Mouse (Mus musculus) embryonic facial prominence, embryonic 11.5 days (tissue): ENCODE results near the gene Cphx3. TPM values are rescaled to one million over a fixed set of nuclear protein-coding genes. Genes with fewer than 3 reads are reported as not detected.
A peak's percentile ranks its signal among the peaks of the same experiment; 100 is the strongest.
"Not testable (repeated sequence)": the region's sequence is repeated elsewhere in the genome, so short reads cannot be mapped to it uniquely, and the experiment has no call there.

Experiments
- ATAC-seq: fragments of 200-750 bp; cut with Nextera tagmentation; replicated peaks from 2 replicates; pipeline ENCODE4 v1.8.0; 2017; ENCODE audit warnings: low read depth; ENCODE audit not compliant: insufficient number of reproducible peaks, low FRiP score, low TSS enrichment
- DNase-seq: peaks from one replicate; pipeline ENCODE4 v3.0.0-alpha.2; 2015; ENCODE audit warnings: low spot score
- H3K27ac ChIP-seq: fragments of 300-500 bp; sonication (generic); replicated peaks from 2 replicates; pipeline ENCODE4 v1.5.1; 2014; ENCODE audit warnings: mild to moderate bottlenecking, low read depth, low read length, control low read depth
- H3K27me3 ChIP-seq: fragments of 300-500 bp; sonication (generic); 2 replicates; pipeline ENCODE4 v1.6.1; 2014; ENCODE audit warnings: mild to moderate bottlenecking, low read length, moderate library complexity, mixed read lengths; ENCODE audit not compliant: control insufficient read depth, insufficient read depth
- H3K36me3 ChIP-seq: fragments of 300-500 bp; sonication (generic); replicated peaks from 2 replicates; pipeline ENCODE4 v1.6.1; 2014; ENCODE audit warnings: low read depth, mild to moderate bottlenecking, low read length, moderate library complexity, mixed read lengths; ENCODE audit not compliant: control insufficient read depth, insufficient read depth
- H3K4me1 ChIP-seq: fragments of 300-500 bp; sonication (generic); 2 replicates; pipeline ENCODE4 v1.6.1; 2014; ENCODE audit warnings: low read length, mixed read lengths; ENCODE audit not compliant: control insufficient read depth, insufficient read depth
- H3K4me2 ChIP-seq: fragments of 300-500 bp; sonication (generic); 2 replicates; pipeline ENCODE4 v1.6.1; 2014; ENCODE audit warnings: low read depth, mild to moderate bottlenecking, control low read depth, low read length, moderate library complexity
- H3K4me3 ChIP-seq: fragments of 300-500 bp; sonication (generic); 2 replicates; pipeline ENCODE4 v1.5.1; 2014; ENCODE audit warnings: low read depth, low read length, control low read depth
- H3K9ac ChIP-seq: fragments of 300-500 bp; sonication (generic); replicated peaks from 2 replicates; pipeline ENCODE4 v1.6.1; 2014; ENCODE audit warnings: mild to moderate bottlenecking, control low read depth, low read length
- H3K9me3 ChIP-seq: fragments of 300-500 bp; sonication (generic); replicated peaks from 2 replicates; pipeline ENCODE4 v1.6.1; 2016; ENCODE audit warnings: mild to moderate bottlenecking, low read length, inconsistent platforms, mixed read lengths; ENCODE audit not compliant: control insufficient read depth
- WGBS: fragments of 180-500 bp; shearing (Covaris S2); extraction: QIAGEN DNeasy Blood & Tissue Kit; methylation state at CpG from one replicate; pipeline ENCODE4 v1.1.7; 2014; 5-methylcytosine and 5-hydroxymethylcytosine counted together
- polyA plus RNA-seq: library from polyadenylated mRNA; unstranded; fragments of >200 nt; fragmentation: Nextera tagmentation; extraction: Ambion mirVana; gene quantifications from 2 replicates; pipeline ENCODE4 v1.2.1, GENCODE M21; 2014

Gene Cphx3
- polyA plus RNA-seq, 1 experiment from 2014 or later, result not detected

DNA sequence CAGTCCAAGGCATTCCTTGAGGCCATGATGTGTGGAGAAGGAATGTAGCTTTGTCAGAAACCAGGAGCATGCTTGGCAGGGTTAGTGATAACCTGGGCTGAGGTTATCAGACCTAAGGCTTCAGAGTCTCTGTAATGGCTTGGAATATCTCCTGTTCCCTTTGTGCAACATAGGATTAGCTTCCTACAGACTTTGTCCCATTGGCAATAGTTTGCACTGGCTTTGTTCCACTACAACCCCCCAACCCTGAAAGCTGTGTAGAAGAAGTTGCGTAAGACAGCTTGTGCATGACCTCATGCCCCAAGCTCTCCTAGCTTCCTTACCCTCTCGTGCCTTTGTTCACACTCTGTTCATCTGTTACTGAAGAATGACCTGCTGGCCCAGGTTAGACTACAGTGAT lies 155.1 kb downstream of the Cphx3 start:
- no CpG with 5 or more reads among the region's 2 CpGs for WGBS
- not testable (repeated sequence) for H3K4me3 ChIP-seq, ATAC-seq, H3K36me3 ChIP-seq, H3K4me2 ChIP-seq, H3K27me3 ChIP-seq, H3K9me3 ChIP-seq, DNase-seq, H3K4me1 ChIP-seq, H3K27ac ChIP-seq, H3K9ac ChIP-seq

DNA sequence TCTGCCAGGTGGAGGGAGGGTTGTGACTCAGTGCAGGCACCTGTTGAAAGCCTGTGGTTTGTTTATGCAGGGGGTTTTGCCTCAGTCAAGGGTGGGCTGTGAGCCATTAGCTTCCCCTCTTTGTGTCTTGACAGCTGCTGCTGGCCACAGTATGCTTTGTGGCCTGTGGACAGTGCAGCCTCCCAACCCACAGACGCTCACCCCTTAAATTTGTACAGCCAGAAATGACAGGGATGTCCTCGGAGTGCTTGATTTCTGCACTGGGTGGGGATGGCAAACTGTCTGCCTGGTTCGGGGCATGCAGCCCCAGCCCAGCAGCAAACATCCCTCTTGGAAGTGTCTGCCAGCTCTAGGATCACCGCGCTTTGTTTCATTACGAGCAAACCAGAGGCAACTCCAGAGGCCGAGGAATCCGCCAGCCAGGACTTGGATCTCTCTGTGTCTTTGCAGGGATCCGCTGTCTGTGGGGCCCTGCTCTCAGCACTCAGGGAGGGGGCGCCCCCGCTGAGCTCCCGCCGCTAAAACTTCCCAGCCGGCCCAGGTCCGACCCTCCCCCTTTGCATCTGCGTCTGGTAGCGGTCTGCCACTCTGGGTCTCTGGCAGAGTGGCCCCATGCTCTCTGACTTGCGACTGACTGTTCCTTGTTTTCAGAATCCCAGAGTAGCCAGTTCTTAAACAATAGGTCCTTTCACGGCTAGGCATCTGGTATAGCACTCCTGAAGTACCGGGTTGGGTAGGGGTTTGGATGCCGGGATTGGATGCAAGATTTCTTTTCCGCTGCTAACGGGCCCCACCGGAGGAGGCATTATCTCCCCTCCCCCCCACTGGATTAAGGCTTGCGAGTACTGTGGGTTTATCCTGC lies 175.9 kb downstream of the Cphx3 start, which contains the start of gene Duxbl3:
TSS of gene Duxbl3 (plus strand) at position 207 of the 862 bp plus-strand sequence.
- DNase-seq, H3K9ac ChIP-seq, H3K27ac ChIP-seq, H3K4me2 ChIP-seq, H3K27me3 ChIP-seq, H3K4me3 ChIP-seq, H3K9me3 ChIP-seq, H3K36me3 ChIP-seq, H3K4me1 ChIP-seq: not testable (repeated sequence)
- ATAC-seq, result peak; percentile 87
- no CpG with 5 or more reads among the region's 25 CpGs for WGBS

DNA sequence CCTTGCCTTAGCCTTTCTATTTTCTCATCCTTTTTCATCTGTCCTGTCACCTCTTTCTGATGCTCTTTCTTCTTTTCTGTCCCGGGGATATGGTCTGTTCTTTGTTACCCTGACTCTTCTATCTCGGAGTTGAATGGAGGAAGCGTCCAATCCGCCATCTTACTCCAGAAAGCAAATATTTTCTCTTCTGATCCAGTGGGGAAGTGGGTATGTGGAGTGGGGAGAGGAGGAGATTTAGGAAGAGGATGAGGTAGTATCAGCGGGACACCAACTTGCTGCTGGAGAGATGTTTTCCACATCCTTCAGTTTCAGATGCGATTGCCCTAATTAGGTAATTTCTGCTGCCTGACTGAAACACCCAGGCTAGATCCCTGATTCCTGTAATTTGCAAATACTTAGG lies 176.6 kb downstream of the Cphx3 start:
- WGBS, result no CpG with 5 or more reads among the region's 6 CpGs
- H3K4me2 ChIP-seq, H3K4me3 ChIP-seq, ATAC-seq, H3K9ac ChIP-seq, H3K27ac ChIP-seq, DNase-seq, H3K9me3 ChIP-seq, H3K36me3 ChIP-seq, H3K27me3 ChIP-seq, H3K4me1 ChIP-seq: not testable (repeated sequence)

Other genes with a start within 250 kb of the Cphx3 start
- 7.1 and 9.1 TPM in 2 replicates for gene Anxa11, start 240.1 kb upstream of the Cphx3 start, polyA plus RNA-seq
- gene Plac9a, start 179.2 kb upstream of the Cphx3 start, polyA plus RNA-seq, result not detected in 2 replicates
- 3.5 and 3.6 TPM in 2 replicates for gene Tmem254a, start 154.6 kb upstream of the Cphx3 start, polyA plus RNA-seq
- gene Cphx1, start 144.0 kb upstream of the Cphx3 start, polyA plus RNA-seq, result 0.46 TPM in 1 of 2 replicates, not detected in the other
- 2.3 and 3.1 TPM in 2 replicates for gene Duxbl1, start 103.7 kb upstream of the Cphx3 start, polyA plus RNA-seq
- gene Gm9780, start 39.6 kb upstream of the Cphx3 start, polyA plus RNA-seq, result 1.1 TPM in 1 of 2 replicates, not detected in the other
- gene Tmem254c, start 14.9 kb upstream of the Cphx3 start, polyA plus RNA-seq, result 21.5 and 23.7 TPM in 2 replicates
- not detected in 2 replicates for gene Cphx2, start 781 bp upstream of the Cphx3 start, polyA plus RNA-seq
- gene Duxbl2, start 36.1 kb downstream of the Cphx3 start, polyA plus RNA-seq, result not detected in 2 replicates
- gene Plac9b, start 100.2 kb downstream of the Cphx3 start, polyA plus RNA-seq, result 0.53 and 0.83 TPM in 2 replicates
- 20.5 and 28.0 TPM in 2 replicates for gene Tmem254b, start 124.7 kb downstream of the Cphx3 start, polyA plus RNA-seq
- gene Duxbl3, start 175.7 kb downstream of the Cphx3 start, polyA plus RNA-seq, result 3.2 and 4.0 TPM in 2 replicates